25 mouse cellular contexts compared by ENCODE assay signal in the genomic region with DNA sequence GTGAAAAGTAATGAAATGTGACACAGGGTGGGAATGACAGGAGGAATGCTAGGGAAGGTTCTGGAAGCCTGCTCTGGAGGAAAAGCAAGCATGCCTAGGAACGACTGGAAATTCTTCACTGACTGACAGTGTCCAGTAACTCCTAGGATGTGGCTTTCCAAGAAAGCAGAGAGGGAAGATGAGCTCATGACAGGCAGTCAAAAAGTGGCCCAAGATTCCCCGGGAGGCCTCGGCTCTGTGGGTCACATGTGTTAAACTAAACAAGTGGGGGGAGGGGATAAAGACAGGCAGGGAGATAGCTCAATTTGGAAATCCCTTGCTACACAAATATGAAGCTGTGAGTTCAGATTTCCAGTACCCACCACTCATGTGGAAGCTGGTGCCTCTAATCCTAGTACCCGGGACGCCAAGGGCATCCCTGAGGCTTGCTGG.
A peak's percentile ranks its signal among the peaks of the same experiment; 100 is the strongest.
DNase-seq lines count a peak whose midpoint lies in the region; ATAC-seq and TF ChIP-seq lines count a peak whose summit lies in the region.
"Had no signal": no experiment of that assay in that cellular context is flagged by ENCODE, and none has a peak within 500 bp of the region (broad histone marks: within the 10 kb centered on the region; RNA-seq: fewer than 3 reads in every experiment).

No protein-coding gene starts in this region.

- no peaks in the 10 kb centered on the region for H3K4me1 ChIP-seq in heart, postnatal 0 days (ENCODE audit: control insufficient read depth, insufficient read depth)
- no peaks in the 10 kb centered on the region for H3K4me1 ChIP-seq in midbrain, embryonic 14.5 days (ENCODE audit: control insufficient read depth, insufficient read depth, low read length)
- H3K4me1 ChIP-seq: hindbrain, embryonic 13.5 days; neural tube, embryonic 13.5 days had no signal

- H3K9me3 ChIP-seq in heart, postnatal 0 days (replicated peaks; ENCODE audit: control insufficient read depth, low read length): no peaks in the 10 kb centered on the region
- no peaks in the 10 kb centered on the region for H3K9me3 ChIP-seq in midbrain, embryonic 14.5 days (ENCODE audit: control insufficient read depth, low read length)
- H3K9me3 ChIP-seq: hindbrain, embryonic 13.5 days; neural tube, embryonic 13.5 days had no signal

- peak; percentile 45; the same call in 1 of the 2 replicates for ATAC-seq in heart, postnatal 0 days (ENCODE audit: insufficient read depth, low read depth)
- no peak for ATAC-seq in midbrain, embryonic 14.5 days (ENCODE audit: low FRiP score, low TSS enrichment)
- ATAC-seq: CD4-positive, CD25-positive, alpha-beta regulatory T cell, adult 4 months; forebrain, embryonic 14.5 days; liver, postnatal 0 days; midbrain, embryonic 16.5 days had no signal

- 30% methylated on average over 5 of the region's 5 CpGs for WGBS in heart, postnatal 0 days
- 65% methylated on average over 5 of the region's 5 CpGs for WGBS in midbrain, embryonic 14.5 days

- H3K36me3 ChIP-seq in heart, postnatal 0 days (replicated peaks; ENCODE audit: control insufficient read depth, insufficient read depth, low read length): no peaks in the 10 kb centered on the region
- no peaks in the 10 kb centered on the region for H3K36me3 ChIP-seq in midbrain, embryonic 14.5 days (ENCODE audit: control insufficient read depth, insufficient read depth, low read length)
- H3K36me3 ChIP-seq: hindbrain, embryonic 13.5 days; neural tube, embryonic 13.5 days had no signal

- intact Hi-C loops in heart, postnatal 14 days (cut with DNase I): no loop called here
- intact Hi-C loops in heart, postnatal 36 days (cut with DNase I): no loop called here

- H3K9ac ChIP-seq in heart, postnatal 0 days (replicated peaks; ENCODE audit: low read depth, low read length): no peak overlapping the region
- H3K9ac ChIP-seq in midbrain, embryonic 14.5 days (replicated peaks; ENCODE audit: low read length): no peak overlapping the region
- H3K9ac ChIP-seq: hindbrain, embryonic 13.5 days; liver, postnatal 0 days; neural tube, embryonic 13.5 days had no signal

- TF ChIP-seq CTCF in heart, postnatal 0 days (IDR thresholded peaks at IDR 0.05; ENCODE audit: low read depth): no peak

- peak; percentile 88 for DNase-seq in heart, adult 11 months
- no peak for DNase-seq in heart, postnatal 14 days
- DNase-seq in heart, postnatal 0 days (ENCODE audit: low spot score): peak; percentile 20
- no peak for DNase-seq in heart, postnatal 36 days
- peak; percentile 13 for DNase-seq in lung, postnatal 10 days
- no peak for DNase-seq in lung, postnatal 4 days
- no peak for DNase-seq in midbrain, embryonic 14.5 days
- DNase-seq: adrenal gland, postnatal 14 days; cerebellum, adult 8-10 months; gastrocnemius, postnatal 10 days; kidney, adult 11 months; layer of hippocampus, adult 9-11 months; liver, postnatal 0 days; retina, postnatal 1 day; right cerebral cortex, postnatal 25 days; spleen, adult 18-20 months had no signal

- no peak for TF ChIP-seq EP300 in heart, postnatal 0 days (IDR thresholded peaks at IDR 0.05; ENCODE audit: low read depth)

- no peaks in the 10 kb centered on the region for H3K27me3 ChIP-seq in heart, postnatal 0 days (ENCODE audit: control insufficient read depth, insufficient read depth, low read length)
- no peaks in the 10 kb centered on the region for H3K27me3 ChIP-seq in midbrain, embryonic 14.5 days (ENCODE audit: control insufficient read depth, insufficient read depth, low read length)
- H3K27me3 ChIP-seq: hindbrain, embryonic 13.5 days; neural tube, embryonic 13.5 days had no signal

- no peak overlapping the region for H3K4me3 ChIP-seq in heart, postnatal 0 days (ENCODE audit: low read depth, low read length)
- H3K4me3 ChIP-seq in midbrain, embryonic 14.5 days (replicated peaks; ENCODE audit: low read depth, low read length): no peak overlapping the region
- H3K4me3 ChIP-seq: erythroblast, embryonic 14.5 days; hindbrain, embryonic 13.5 days; myocyte; neural tube, embryonic 13.5 days had no signal

- no peak overlapping the region for H3K4me2 ChIP-seq in heart, postnatal 0 days (ENCODE audit: low read depth, low read length)
- H3K4me2 ChIP-seq in midbrain, embryonic 14.5 days (ENCODE audit: low read length): no peak overlapping the region
- H3K4me2 ChIP-seq: hindbrain, embryonic 13.5 days; liver, embryonic 11.5 days; neural tube, embryonic 13.5 days had no signal

- H3K27ac ChIP-seq in heart, postnatal 0 days (ENCODE audit: low read depth): peak overlapping the region; percentile 9
- H3K27ac ChIP-seq in midbrain, embryonic 14.5 days (replicated peaks; ENCODE audit: low read depth, low read length): no peak overlapping the region
- H3K27ac ChIP-seq: hindbrain, embryonic 13.5 days; macrophage; neural tube, embryonic 13.5 days had no signal

Comparison
In these comparisons a context has a peak if more than half of its experiments do, and no peak if none do; other contexts are left out.
1. DNase-seq: peak in heart, adult 11 months (single experiment), heart, postnatal 0 days (single experiment) and lung, postnatal 10 days (single experiment); none in heart, postnatal 14 days (0 of 2), heart, postnatal 36 days (0 of 2), lung, postnatal 4 days (0 of 2) and midbrain, embryonic 14.5 days (single experiment).